Mouse (Mus musculus) kidney, postnatal 0 days (tissue): Measurements from ENCODE around the gene Tmem246. TPM values are rescaled to one million over a fixed set of nuclear protein-coding genes. Genes with fewer than 3 reads are reported as not detected.

Source experiments
- ATAC-seq: fragments of 200-750 bp; cut with Nextera tagmentation; replicated peaks from 2 replicates; pipeline ENCODE4 v1.8.0; 2017; ENCODE audit warnings: low read depth, moderate number of reproducible peaks, moderate TSS enrichment, moderate library complexity; ENCODE audit not compliant: low FRiP score
- DNase-seq: peaks from one replicate; pipeline ENCODE4 v3.0.0-alpha.2; 2016; ENCODE audit warnings: low spot score
- H3K27ac ChIP-seq: fragments of 300-500 bp; sonication (generic); 2 replicates; pipeline ENCODE4 v1.5.1; 2014; ENCODE audit warnings: mild to moderate bottlenecking
- H3K27me3 ChIP-seq: fragments of 300-500 bp; sonication (generic); 2 replicates; pipeline ENCODE4 v1.6.1; 2014; ENCODE audit warnings: low read length, mixed read lengths; ENCODE audit not compliant: insufficient read depth
- H3K36me3 ChIP-seq: fragments of 300-500 bp; sonication (generic); 2 replicates; pipeline ENCODE4 v1.6.1; 2014; ENCODE audit warnings: low read length, mixed read lengths; ENCODE audit not compliant: insufficient read depth
- H3K4me1 ChIP-seq: fragments of 300-500 bp; sonication (generic); replicated peaks from 2 replicates; pipeline ENCODE4 v1.6.1; 2014; ENCODE audit warnings: antibody characterized with exemption, low read length, mixed read lengths; ENCODE audit not compliant: insufficient read depth
- H3K4me2 ChIP-seq: fragments of 300-500 bp; sonication (generic); 2 replicates; pipeline ENCODE4 v1.6.1; 2014; ENCODE audit warnings: mild to moderate bottlenecking, low read length, moderate library complexity, mixed read lengths
- H3K4me3 ChIP-seq: fragments of 300-500 bp; sonication (generic); replicated peaks from 2 replicates; pipeline ENCODE4 v1.5.1; 2014; ENCODE audit warnings: low read depth, low read length
- H3K9ac ChIP-seq: fragments of 300-500 bp; sonication (generic); 2 replicates; pipeline ENCODE4 v1.6.1; 2014; ENCODE audit warnings: low read depth, low read length
- H3K9me3 ChIP-seq: fragments of 300-500 bp; sonication (generic); replicated peaks from 2 replicates; pipeline ENCODE4 v1.6.1; 2016; ENCODE audit warnings: low read length, inconsistent platforms, mixed read lengths
- CTCF ChIP-seq: IDR thresholded peaks from 2 replicates; pipeline ENCODE4 v1.5.1; 2016; ENCODE audit warnings: antibody characterized with exemption, low read depth, mild to moderate bottlenecking, moderate library complexity
- WGBS: fragments of 180-500 bp; shearing (Covaris S2); extraction: QIAGEN DNeasy Blood & Tissue Kit; methylation state at CpG from one replicate; pipeline ENCODE4 v1.1.7; 2014; 5-methylcytosine and 5-hydroxymethylcytosine counted together
- polyA plus RNA-seq: library from polyadenylated mRNA; unstranded; fragments of >200 nt; fragmentation: Nextera tagmentation; extraction: Ambion mirVana; gene quantifications from 2 replicates; pipeline ENCODE4 v1.2.1, GENCODE M21; 2015

The Tmem246 gene
- polyA plus RNA-seq, 1 experiment from 2014 or later: 30.1 TPM

DNA sequence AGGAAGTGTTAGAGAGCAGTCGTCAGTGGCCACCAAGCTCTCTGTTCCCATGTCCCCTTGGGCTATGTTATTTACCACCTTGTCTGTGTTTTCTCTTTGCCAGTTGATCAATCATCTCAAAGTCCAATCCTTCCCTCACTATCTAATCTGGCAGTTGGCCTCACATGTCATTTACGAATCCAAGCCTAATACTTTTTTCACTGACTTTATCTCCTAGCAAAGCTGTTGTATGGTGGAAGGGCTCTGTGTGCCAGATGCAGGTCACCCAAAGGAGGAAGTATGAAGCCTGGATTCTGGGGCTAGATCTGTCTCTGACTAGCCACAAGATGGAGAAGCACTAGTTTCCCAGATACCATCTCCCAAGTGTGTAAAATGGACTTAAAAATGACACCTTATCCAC is 39.5 kb downstream of the Tmem246 start:
- no peak for ATAC-seq
- no peak overlapping the region for H3K4me3 ChIP-seq
- WGBS: 87% methylated on average over 2 of the region's 2 CpGs

GRCm38 (mm10) chr4:49557375-49557774 is 40.3 kb downstream of the Tmem246 start:
- Histone ChIP-seq H3K36me3 (no peaks in the 10 kb centered on the region), H3K9ac (no peak overlapping the region), H3K9me3 (no peaks in the 10 kb centered on the region), H3K4me2 (no peak overlapping the region), H3K27me3 (no peaks in the 10 kb centered on the region), H3K27ac (no peak overlapping the region), H3K4me1 (no peaks in the 10 kb centered on the region), H3K4me3 (no peak overlapping the region)
- DNase-seq (no peak), ATAC-seq (no peak)
- 96% methylated on average over 7 of the region's 7 CpGs for WGBS
- TF ChIP-seq CTCF: no peak

More for the DNA sequence above, 39.5 kb downstream of the Tmem246 start:
- Histone ChIP-seq H3K36me3 (no peaks in the 10 kb centered on the region), H3K9ac (no peak overlapping the region), H3K4me2 (no peak overlapping the region), H3K4me1 (no peaks in the 10 kb centered on the region), H3K27ac (no peak overlapping the region), H3K9me3 (no peaks in the 10 kb centered on the region), H3K27me3 (no peaks in the 10 kb centered on the region)
- no peak for DNase-seq
- no peak for TF ChIP-seq CTCF

DNA sequence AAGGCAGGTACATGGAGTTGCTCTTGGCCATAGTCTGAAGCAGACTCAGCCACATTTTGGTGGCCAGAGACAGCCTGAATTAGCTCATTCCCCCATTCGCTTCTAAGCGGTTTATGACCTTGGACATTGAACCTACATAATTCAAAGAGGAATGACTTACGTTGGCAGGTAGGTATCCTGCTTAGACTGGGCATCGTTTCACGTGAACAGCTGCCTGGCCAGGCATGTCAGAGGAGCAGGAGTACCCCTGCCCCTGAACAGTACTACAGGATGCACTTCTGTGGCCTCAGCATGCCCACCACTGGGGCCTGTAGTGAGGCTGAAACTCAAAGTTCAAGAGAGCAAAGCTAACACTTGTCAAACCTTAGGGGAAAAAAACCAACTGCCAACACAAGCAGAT is 44.3 kb downstream of the Tmem246 start:
- WGBS: 41% methylated on average over 5 of the region's 5 CpGs
- no peak overlapping the region for H3K9ac ChIP-seq
- H3K4me3 ChIP-seq: no peak overlapping the region
- DNase-seq (peak; percentile 5), ATAC-seq (peak; percentile 96)
- H3K36me3 ChIP-seq: no peaks in the 10 kb centered on the region
- TF ChIP-seq CTCF: no peak
- H3K9me3 ChIP-seq: no peaks in the 10 kb centered on the region
- H3K4me1 ChIP-seq: no peaks in the 10 kb centered on the region
- H3K4me2 ChIP-seq: no peak overlapping the region
- H3K27ac ChIP-seq: 0 out of 2 replicates have a peak overlapping the region, but pooled peaks have one; percentile 28
- no peaks in the 10 kb centered on the region for H3K27me3 ChIP-seq

- Histone ChIP-seq H3K4me3 (peak within 1 kb of the TSS; percentile 16; the same call in 1 of the 2 replicates), H3K27me3 (no peaks in the 10 kb centered on the region), H3K27ac (peak within 1 kb of the TSS; percentile 86), H3K36me3 (no peaks in the 10 kb centered on the region), H3K4me1 (no peaks in the 10 kb centered on the region), H3K9me3 (no peaks in the 10 kb centered on the region), H3K4me2 (peak within 1 kb of the TSS; percentile 25), H3K9ac (peak within 1 kb of the TSS; percentile 46; the same call in 1 of the 2 replicates)
- 45% methylated on average over 3 of the region's 3 CpGs for WGBS
- DNase-seq (peak; percentile 9), ATAC-seq (peak; percentile 63)
- no peak for TF ChIP-seq CTCF
Measured at GRCm38 (mm10) chr4:49549383-49549782, 48.3 kb downstream of the Tmem246 start, which contains the start of gene Aldob. Aldob (minus strand) TSS chr4:49549546.

DNA sequence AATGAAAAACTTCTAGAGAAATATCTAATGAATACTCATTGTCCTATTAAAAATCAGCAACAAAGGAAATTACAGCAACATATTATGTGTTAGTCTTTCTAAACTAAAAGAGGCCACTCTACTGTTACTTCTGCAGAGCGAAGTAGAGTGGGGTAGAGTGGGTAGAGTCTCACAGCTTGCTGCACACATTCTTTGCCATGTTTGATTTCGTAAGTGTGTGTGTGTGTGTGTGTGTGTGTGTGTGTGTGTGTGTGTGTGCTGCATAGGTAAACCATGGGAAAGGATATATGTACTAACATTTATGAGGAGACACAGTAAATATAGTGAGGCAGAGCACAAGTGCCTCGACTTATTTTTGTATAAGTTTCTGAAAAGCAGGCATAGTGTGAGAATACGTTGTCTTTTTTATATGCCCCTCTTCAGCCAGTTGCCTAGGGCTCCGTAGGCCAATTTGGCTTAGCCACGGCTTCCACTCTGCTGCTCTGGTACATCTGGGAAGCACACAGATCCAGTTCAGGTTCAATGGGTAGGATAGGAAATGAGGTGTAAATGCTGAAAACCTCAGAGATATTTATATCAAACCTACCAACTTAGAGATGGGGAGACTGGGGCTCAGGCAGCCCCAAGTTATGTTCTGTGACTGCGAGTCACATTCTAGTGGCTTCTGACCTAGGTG is 50.0 kb downstream of the Tmem246 start:
- Histone ChIP-seq H3K4me2 (peak overlapping the region; percentile 25; the same call in 1 of the 2 replicates), H3K4me3 (0 out of 2 replicates have a peak overlapping the region, but pooled peaks have one; percentile 8), H3K27me3 (no peaks in the 10 kb centered on the region), H3K27ac (peak overlapping the region; percentile 86), H3K36me3 (no peaks in the 10 kb centered on the region), H3K4me1 (no peaks in the 10 kb centered on the region), H3K9me3 (no peaks in the 10 kb centered on the region), H3K9ac (peak overlapping the region; percentile 46; the same call in 1 of the 2 replicates)
- WGBS: 68% methylated on average over 7 of the region's 7 CpGs
- no peak for DNase-seq
- no peak for TF ChIP-seq CTCF
- no peak for ATAC-seq

- H3K9me3 ChIP-seq: no peaks in the 10 kb centered on the region
- no peaks in the 10 kb centered on the region for H3K4me1 ChIP-seq
- no peaks in the 10 kb centered on the region for H3K27me3 ChIP-seq
- no peak overlapping the region for H3K9ac ChIP-seq
- H3K4me2 ChIP-seq: peak overlapping the region; percentile 13; the same call in 1 of the 2 replicates
- H3K4me3 ChIP-seq: no peak overlapping the region
- DNase-seq: peak; percentile 64
- H3K36me3 ChIP-seq: no peaks in the 10 kb centered on the region
- WGBS: 38% methylated on average over 6 of the region's 6 CpGs
- H3K27ac ChIP-seq: peak overlapping the region; percentile 42; the same call in 1 of the 2 replicates
- peak; percentile 67 for ATAC-seq
- TF ChIP-seq CTCF: no peak
Measured at GRCm38 (mm10) chr4:49546873-49547543, 50.7 kb downstream of the Tmem246 start.
